Mouse (Mus musculus) small intestine, adult 2 months (tissue): ENCODE results near the gene Selenop.

Experiments
- CTCF ChIP-seq: fragments of 200-500 bp; IDR thresholded peaks from 2 replicates; pipeline ENCODE4 v1.5.1; 2012; ENCODE audit warnings: low read depth, mild to moderate bottlenecking, control low read depth, inconsistent platforms, low read length, moderate library complexity, mixed read lengths; ENCODE audit not compliant: insufficient replicate concordance, insufficient read length; ENCODE audit errors: extremely low read depth
- POLR2A ChIP-seq: fragments of 200-500 bp; IDR thresholded peaks from 2 replicates; pipeline ENCODE4 v1.6.1; 2012; ENCODE audit warnings: low read depth, mild to moderate bottlenecking, control low read depth, inconsistent platforms, low read length, moderate library complexity

DNA sequence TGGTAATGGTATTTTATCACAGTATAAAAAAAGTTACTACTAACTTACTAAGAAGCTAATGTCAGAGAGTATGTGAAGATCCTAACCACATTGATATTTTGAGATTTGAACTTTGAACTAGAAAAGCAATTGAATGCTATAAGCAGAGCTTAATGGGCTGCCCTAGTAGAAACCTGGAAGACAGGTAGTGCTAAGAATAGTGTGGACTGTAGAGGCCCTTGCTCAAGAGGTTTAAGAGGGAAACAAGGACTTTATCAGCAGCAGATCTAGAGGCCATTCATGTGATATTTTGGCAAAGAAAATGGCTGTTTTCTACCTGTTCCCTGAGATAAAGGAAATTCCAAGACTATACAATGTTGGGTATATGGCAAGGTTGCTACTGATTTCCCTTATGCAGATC lies 17.7 kb downstream of the Selenop start:
- no peak for TF ChIP-seq POLR2A
- no peak for TF ChIP-seq CTCF
